Mouse (Mus musculus) cerebellum, adult 8-10 months (tissue): ENCODE data around the gene Trp53rkb.
"Not testable (repeated sequence)": the region's sequence is repeated elsewhere in the genome, so short reads cannot be mapped to it uniquely, and the experiment has no call there.

Experiments used
- DNase-seq: peaks from one replicate; pipeline ENCODE4 v3.0.0; 2022

Gene Trp53rkb

DNA sequence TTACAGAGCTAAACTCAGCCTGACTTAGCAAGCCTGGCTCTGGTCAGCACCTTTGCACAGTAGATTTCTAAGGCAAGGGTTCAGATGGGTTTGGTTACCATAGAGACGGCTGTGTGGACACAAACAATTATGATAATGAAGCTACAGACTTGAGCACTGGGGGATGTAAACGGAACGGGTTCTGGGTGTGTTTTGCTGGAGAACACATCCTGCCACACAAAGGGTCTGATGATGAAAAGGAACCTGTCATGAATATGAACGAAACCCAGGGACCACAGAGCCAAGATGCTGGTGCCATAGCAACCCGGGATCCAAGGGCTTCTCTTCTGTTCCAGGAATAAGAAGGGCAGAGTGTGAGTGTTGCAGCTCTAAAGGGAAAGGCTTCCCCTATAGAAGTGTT is at the start of gene Trp53rkb:
Trp53rkb (plus strand) TSS at position 177 of the 400 bp plus-strand sequence.
- DNase-seq = no peak

DNA sequence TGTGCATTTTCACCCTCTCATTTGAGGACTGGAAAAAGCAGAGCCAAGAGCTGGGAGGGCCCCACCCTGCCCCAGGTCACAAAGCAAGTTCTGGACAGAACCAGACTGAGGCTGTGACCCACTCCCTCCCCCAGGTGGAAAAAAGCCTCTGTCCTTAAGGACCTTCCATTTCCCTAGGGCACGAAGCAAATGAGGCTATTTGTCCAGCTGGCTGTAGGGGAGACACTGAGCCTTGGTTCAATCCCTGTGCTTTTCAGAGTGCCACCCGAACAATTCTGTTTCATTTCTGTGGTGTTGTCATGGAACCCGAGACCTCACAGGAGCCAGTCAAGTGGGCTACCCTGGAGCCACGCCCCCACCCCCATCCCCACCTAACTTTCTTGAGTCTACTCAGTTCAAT is 48.8 kb upstream of the Trp53rkb start:
- no peak for DNase-seq

DNA sequence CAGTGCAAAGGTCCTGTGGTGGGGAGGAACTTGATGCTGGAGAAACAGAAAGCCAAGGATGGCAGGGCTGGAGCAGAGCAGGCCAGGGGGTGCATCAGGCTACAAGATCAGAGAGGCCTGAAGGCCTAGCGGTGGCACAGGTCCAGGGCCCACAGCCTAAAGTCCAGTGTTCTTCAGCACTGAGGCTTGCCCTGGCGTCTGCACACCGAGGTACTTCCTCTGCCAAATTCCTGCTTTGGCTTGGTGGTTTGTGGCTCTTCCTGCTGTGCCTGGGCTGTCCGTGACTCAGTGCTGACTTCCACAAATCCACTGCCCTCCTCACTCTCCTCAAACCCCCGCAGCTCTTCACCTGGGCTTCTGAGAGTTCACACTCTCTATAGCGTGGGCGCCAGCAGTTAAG is 47.9 kb upstream of the Trp53rkb start:
- DNase-seq = no peak

- DNase-seq = no peak
Observed at GRCm38 (mm10) chr2:166745849-166746248, 46.5 kb upstream of the Trp53rkb start.

GRCm38 (mm10) chr2:166746261-166746913 is 45.9 kb upstream of the Trp53rkb start:
- DNase-seq = not testable (repeated sequence)

DNA sequence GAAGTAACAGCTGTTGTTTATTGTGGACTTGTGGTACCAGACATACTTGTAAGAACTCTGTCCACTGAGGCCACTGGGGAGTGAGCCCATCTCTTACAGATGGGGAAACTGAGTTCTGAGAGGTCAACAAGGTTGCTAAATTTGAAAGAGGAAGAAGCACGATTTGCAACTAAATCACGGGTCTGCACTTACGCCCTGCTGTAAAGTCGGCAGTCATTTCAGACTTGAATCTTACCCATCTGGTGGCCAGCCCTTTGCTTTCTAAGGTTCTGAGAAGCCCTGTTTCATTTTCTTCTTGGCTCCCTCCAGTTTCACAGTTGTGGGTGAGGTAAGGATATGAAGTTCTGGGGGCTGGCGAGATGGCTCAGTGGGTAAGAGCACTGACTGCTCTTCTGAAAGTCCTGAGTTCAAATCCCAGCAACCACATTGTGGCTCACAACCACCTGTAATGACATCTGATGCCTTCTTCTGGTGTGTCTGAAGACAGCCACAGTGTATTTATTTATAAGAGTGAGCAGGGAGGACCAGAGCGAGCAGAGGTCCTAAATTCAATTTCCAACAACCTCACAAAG is 41.6 kb upstream of the Trp53rkb start:
- DNase-seq = no peak

GRCm38 (mm10) chr2:166754194-166754593 is 38.1 kb upstream of the Trp53rkb start:
- no peak for DNase-seq

DNA sequence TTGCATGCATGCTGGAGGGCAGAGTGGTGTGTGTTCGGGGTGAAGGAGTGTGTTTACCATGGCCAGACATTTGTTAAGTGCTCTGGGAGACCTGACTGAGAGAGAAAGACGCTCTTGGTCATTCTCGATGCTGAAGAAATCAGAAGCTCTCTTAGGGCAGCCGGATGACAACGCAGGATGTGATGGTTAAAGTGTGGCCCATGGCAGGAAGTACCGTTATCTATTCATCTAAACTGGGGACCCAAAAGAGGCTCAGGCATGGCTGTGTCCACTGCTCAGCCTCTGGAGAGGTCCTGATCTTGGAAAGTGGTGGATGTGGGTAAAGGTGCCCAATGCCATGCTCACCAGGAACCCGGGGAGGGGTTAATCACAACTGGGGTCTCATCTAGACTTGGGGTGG is 37.6 kb upstream of the Trp53rkb start:
- no peak for DNase-seq

GRCm38 (mm10) chr2:166757969-166758368 is 34.4 kb upstream of the Trp53rkb start:
- no peak for DNase-seq

GRCm38 (mm10) chr2:166764051-166764450 is 28.3 kb upstream of the Trp53rkb start:
- no peak for DNase-seq

DNA sequence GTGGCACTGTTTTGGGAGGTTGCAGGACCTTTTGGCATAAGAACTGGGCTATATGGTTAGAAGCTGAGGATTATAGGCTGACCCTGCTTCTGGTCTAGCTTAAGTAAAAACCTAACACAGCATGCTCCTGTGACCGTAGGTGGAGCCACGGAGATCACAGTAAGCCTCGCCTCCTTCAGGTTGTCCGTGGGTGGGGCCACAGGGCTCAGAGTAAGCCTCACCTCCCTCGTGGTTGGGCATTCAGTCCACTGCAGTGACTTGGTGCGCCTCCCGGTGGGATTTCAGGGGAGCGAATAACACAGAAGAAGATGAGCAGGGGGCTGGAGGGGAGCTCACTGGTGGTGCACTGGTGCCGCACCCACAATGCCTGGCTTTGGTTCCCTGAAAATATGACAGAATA is 24.7 kb upstream of the Trp53rkb start:
- no peak for DNase-seq

DNA sequence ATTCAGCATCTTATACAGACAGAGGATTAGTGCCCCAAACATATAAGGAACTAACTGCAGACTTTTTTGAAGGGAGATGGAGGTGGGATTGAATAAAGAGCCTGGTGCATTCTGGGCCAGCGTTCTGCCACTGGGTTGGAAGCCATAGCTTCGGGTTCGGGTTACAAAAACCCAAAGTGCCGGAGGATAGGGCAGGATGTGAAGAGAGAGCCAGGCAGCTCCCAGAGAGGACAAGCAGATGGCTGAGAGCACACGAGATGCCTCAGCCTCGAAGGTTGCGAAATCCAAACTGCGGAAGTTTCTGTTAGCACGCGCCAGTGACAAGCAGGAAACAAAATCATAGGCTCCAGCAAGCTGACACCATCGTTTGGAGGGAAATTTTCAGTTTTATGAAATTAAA is 20.9 kb upstream of the Trp53rkb start:
- DNase-seq = no peak

- DNase-seq = no peak
Observed at GRCm38 (mm10) chr2:166773587-166773986, 18.7 kb upstream of the Trp53rkb start.

DNA sequence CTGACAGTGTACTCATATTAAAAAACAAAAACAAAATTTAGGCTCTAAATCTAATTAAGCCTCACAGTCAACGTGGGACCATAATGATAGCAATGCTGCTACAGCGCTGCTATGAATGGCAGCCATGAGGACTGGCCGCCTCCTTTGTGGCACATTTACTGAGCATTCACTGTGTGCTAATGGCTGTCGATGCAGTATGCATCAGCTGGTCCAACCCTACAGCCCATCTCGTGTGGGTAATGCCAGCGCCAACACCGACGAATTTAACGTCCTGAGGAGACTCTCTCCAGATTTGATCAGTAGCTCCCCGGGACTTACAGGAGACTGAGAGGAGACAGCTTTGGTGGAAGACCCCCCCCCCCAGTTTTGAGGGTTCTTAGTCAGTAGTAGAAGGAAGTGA is 18.1 kb upstream of the Trp53rkb start:
- DNase-seq = no peak

- DNase-seq = no peak
Observed at GRCm38 (mm10) chr2:166775357-166775893, 16.9 kb upstream of the Trp53rkb start.

DNA sequence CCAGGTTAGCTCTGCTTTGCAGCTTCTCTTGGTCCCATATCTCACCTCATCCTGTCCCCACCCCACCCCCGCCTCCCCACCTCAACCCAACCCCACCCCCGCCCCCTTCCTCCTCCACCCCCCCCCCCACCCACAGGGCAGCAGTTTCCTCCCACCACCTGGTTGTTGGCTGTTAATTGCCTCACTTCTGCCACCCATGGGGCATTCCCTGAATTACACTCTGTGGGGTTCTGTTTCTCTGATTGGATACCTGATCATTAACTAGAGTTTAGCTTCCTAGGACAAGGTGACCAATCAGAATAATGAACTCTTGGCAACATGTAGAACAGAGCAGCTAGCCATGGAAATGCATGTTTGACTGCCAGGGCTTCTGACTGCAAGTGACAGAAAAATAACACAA is 16.1 kb upstream of the Trp53rkb start:
- DNase-seq = no peak

- no peak for DNase-seq
Observed at GRCm38 (mm10) chr2:166779956-166780355, 12.4 kb upstream of the Trp53rkb start.

DNA sequence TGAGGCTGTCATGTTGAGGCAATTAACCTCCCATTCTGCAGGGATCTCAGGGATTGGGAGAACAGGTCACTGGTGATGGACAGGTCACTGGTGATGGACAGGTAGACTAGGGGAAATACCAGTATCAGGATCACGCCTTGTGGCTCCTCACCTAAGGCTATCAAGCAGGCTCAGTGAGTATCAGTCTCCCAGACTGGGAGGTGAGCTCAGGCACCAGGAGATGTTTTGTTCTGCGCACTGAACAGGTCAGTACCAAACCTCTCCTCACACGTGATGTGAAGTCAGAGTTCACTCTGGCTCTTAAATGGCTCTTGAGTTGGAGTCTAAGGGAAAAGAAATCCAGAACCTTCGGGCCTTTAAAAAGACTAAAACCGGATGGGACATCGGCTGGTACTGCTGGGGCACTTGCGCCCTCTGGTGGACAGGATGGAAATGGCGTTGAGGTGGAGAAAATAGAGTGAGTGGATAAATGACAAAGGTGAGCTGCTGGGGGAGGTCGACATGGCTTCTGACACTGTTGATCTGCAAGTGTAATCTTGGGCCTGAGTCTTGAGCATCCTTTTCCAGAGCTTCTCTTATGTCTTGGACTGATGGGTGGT is 11.3 kb upstream of the Trp53rkb start:
- peak; percentile 75 for DNase-seq

- DNase-seq = no peak
Observed at GRCm38 (mm10) chr2:166784376-166784775, 8.0 kb upstream of the Trp53rkb start.

DNA sequence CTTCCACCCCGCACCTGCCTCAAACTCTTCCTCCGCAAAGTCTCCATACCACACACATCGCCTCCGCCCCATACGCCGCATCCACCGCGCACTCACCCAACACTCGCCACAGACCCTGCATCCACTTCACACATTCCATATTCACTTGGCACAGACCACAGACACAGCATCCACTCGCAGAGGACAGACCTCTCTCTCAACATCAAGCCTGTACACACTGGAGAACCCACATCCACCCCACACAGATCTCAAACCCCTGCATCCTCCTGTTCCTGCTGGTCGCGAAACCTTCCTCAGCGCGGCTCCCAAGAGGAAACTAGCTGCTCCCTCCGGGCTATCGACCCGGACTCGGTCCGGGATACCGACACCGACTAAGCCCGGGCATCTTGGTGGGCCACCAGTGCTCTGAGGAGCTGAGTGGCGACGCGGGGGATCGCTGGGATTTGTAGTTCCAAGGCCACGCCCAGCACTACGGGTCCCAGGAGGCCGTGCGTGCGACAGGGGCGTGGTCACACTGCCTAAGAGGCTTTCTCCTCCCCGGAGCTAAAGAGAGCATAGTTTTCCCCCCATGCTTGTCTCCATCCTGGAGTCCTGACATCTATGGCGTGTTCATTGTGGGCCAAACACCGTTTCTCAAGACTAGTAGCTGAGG is 5.9 kb upstream of the Trp53rkb start:
- peak; percentile 89 for DNase-seq

- DNase-seq = no peak
Observed at GRCm38 (mm10) chr2:166791738-166792137, 593 bp upstream of the Trp53rkb start.

- DNase-seq = peak; percentile 81
Observed at GRCm38 (mm10) chr2:166793542-166794214, 1.3 kb downstream of the Trp53rkb start.
